Mouse (Mus musculus): Measurements from ENCODE around the gene Snx4.

DNA sequence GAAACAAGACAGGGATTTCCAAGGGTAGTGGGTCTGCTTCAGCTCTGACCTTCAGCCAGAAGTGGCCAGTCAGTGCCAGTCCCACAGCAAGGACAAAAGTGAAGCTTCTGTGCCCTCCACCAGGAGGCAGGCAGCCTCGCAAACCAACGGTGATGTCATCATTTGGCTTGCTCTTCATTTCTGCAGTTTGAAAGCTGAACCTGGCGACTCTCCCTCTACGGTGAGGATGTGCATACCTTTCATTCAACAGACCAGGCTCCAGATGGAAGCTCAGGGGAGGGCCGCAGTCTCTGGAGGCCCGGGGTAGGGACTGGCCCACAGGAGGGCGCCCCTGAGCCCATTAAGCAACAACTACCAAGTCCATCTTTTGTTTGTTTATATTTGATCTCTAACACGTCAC is 85.9 kb downstream of the Snx4 start:
- TF ChIP-seq GATA1 (IDR thresholded peaks at IDR 0.05; ENCODE audit: borderline replicate concordance, low read length) = no peak
- no peak for TF ChIP-seq POLR2AphosphoS5 (IDR thresholded peaks at IDR 0.05; ENCODE audit: insufficient replicate concordance, low read depth, low read length)
- TF ChIP-seq CTCF (IDR thresholded peaks at IDR 0.05; ENCODE audit: low read depth, low read length) = no peak; the same call in 1 of the 2 replicates
- no peak for TF ChIP-seq TAL1 (conservative IDR thresholded peaks at IDR 0.05; ENCODE audit: low read depth, low read length)
- TF ChIP-seq GATA2 (IDR thresholded peaks at IDR 0.05; ENCODE audit: borderline replicate concordance, low read depth, low read length) = no peak
